Mouse (Mus musculus): ENCODE results near the gene Cntf. TPM values are rescaled to one million over a fixed set of nuclear protein-coding genes. Genes with fewer than 3 reads are reported as not detected.

Cntf gene
- polyA plus RNA-seq, 1 experiment: 2.4 TPM

- no peak for DNase-seq (ENCODE audit: low read depth)
- no peak for TF ChIP-seq CTCF (IDR thresholded peaks at IDR 0.05; ENCODE audit: borderline replicate concordance, extremely low read depth, insufficient read depth, insufficient read length)
- no peak for TF ChIP-seq POLR2A (IDR thresholded peaks at IDR 0.05; ENCODE audit: borderline replicate concordance, extremely low read depth, insufficient read depth, insufficient read length, poor library complexity, severe bottlenecking)
Measured at GRCm38 (mm10) chr19:12796328-12796931, 31.0 kb upstream of the Cntf start.

- DNase-seq (ENCODE audit: low read depth): peak; percentile 100
- TF ChIP-seq POLR2A (IDR thresholded peaks at IDR 0.05; ENCODE audit: borderline replicate concordance, extremely low read depth, insufficient read depth, insufficient read length, poor library complexity, severe bottlenecking) (peak; percentile 51), CTCF (IDR thresholded peaks at IDR 0.05; ENCODE audit: borderline replicate concordance, extremely low read depth, insufficient read depth, insufficient read length) (no peak)
Measured at GRCm38 (mm10) chr19:12795511-12796327, 30.3 kb upstream of the Cntf start, which contains the start of the genes Zfp91 and Lpxn. Zfp91 (minus strand) TSS chr19:12796126. Lpxn (plus strand) TSS chr19:12796193.

DNA sequence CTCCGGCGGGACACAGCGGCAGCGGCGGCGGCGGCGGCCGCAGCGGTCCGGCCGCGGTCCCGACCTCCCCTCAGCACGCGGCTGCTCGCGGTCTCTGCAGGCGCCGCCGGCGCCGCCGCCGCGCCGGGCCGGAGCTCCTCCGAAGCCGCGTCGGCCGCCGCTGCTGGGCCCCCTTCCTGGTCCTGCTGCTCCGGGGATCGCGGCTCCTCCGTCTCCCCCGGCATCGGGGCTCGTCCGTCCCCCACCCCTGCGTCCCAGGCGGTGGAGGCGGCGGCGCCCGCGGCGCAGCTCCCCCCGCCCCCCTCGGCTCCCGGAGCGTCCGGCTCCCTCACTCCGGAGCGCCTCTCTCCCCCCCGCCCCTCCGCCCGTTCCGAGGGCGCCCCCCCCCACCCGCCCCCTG, 29.7 kb upstream of the Cntf start:
- no peak for TF ChIP-seq CTCF (IDR thresholded peaks at IDR 0.05; ENCODE audit: borderline replicate concordance, extremely low read depth, insufficient read depth, insufficient read length)
- peak; percentile 65 for TF ChIP-seq POLR2A (IDR thresholded peaks at IDR 0.05; ENCODE audit: borderline replicate concordance, extremely low read depth, insufficient read depth, insufficient read length, poor library complexity, severe bottlenecking)
- no peak for DNase-seq (ENCODE audit: low read depth)

DNA sequence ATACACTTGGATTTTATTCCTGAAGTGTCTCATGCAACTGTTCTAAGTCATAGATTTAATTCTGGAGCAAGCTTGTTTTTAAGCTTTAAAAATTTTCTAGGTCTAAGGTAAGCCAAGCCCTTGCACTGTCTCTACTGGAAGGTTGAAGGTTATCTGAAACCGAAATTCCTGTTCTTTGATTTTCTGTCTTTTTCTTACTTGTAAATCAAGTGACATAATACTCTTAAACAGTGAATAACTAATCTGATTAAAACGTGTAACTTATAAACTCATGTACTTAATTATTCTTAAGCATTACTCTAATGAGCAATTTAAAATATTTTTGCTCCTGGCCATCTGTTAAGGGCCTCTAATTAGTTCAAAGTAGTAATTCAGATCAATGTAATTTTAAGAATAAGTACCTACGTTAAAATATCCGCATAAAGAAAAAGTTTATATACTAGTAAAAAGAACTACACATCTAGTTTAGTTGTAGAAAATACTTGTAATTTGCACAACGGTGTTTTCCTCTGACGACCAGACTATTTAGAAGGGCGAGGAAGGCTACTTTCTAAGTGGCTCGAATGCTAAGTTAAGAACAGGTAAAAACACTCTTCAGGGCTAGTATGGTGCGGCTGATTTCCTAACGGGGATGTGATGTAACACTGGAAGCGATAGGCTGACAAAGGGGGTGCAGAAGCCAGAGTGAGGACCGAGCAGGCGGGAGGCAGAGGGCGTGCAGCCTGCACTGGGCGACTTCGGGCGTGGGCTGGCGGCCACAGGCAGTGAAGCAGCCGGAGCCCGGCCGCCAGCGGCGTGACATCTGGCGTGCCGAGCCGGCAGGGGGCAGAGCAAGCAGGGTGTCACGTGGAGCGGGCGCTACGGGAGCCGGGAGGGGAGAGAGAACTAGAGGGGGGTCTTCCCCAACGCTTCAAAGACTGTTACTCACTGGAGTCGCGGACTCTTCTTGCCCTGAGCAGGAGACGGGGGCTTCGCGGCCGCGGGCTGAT, 28.9 kb upstream of the Cntf start:
- DNase-seq (ENCODE audit: low read depth): peak; percentile 95
- TF ChIP-seq CTCF (IDR thresholded peaks at IDR 0.05; ENCODE audit: borderline replicate concordance, extremely low read depth, insufficient read depth, insufficient read length) (peak; percentile 68), POLR2A (IDR thresholded peaks at IDR 0.05; ENCODE audit: borderline replicate concordance, extremely low read depth, insufficient read depth, insufficient read length, poor library complexity, severe bottlenecking) (no peak; the same call in 1 of the 2 replicates)

- DNase-seq (ENCODE audit: low read depth): no peak
- no peak for TF ChIP-seq CTCF (IDR thresholded peaks at IDR 0.05; ENCODE audit: borderline replicate concordance, extremely low read depth, insufficient read depth, insufficient read length)
- no peak for TF ChIP-seq POLR2A (IDR thresholded peaks at IDR 0.05; ENCODE audit: borderline replicate concordance, extremely low read depth, insufficient read depth, insufficient read length, poor library complexity, severe bottlenecking)
Measured at GRCm38 (mm10) chr19:12792374-12792773, 26.9 kb upstream of the Cntf start.

DNA sequence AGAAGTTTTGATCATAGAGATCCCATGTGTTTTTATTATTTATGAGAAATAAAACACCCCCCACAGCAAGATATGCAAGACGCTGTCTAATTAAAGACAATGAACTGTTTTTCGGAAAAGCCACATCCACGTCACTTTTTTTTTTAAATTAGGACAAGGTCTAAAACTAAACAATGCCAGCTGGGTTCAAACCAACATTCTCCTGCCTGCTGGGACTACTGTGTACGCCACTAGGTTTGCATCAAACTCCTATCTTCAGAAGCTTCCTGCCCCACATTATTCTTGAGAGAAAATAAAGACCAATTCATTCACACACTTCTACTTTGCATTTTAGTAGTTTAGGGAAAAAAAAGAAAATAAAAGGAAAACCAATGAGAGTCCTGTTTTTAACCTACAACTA, 22.3 kb upstream of the Cntf start:
- TF ChIP-seq POLR2A (IDR thresholded peaks at IDR 0.05; ENCODE audit: borderline replicate concordance, extremely low read depth, insufficient read depth, insufficient read length, poor library complexity, severe bottlenecking) (no peak), CTCF (IDR thresholded peaks at IDR 0.05; ENCODE audit: borderline replicate concordance, extremely low read depth, insufficient read depth, insufficient read length) (no peak)
- no peak for DNase-seq (ENCODE audit: low read depth)

GRCm38 (mm10) chr19:12786803-12787395, 21.5 kb upstream of the Cntf start:
- TF ChIP-seq POLR2A (IDR thresholded peaks at IDR 0.05; ENCODE audit: borderline replicate concordance, extremely low read depth, insufficient read depth, insufficient read length, poor library complexity, severe bottlenecking) (no peak), CTCF (IDR thresholded peaks at IDR 0.05; ENCODE audit: borderline replicate concordance, extremely low read depth, insufficient read depth, insufficient read length) (no peak)
- DNase-seq (ENCODE audit: low read depth): no peak

GRCm38 (mm10) chr19:12780437-12780836, 15.0 kb upstream of the Cntf start:
- TF ChIP-seq CTCF (IDR thresholded peaks at IDR 0.05; ENCODE audit: borderline replicate concordance, extremely low read depth, insufficient read depth, insufficient read length): no peak
- no peak for TF ChIP-seq POLR2A (IDR thresholded peaks at IDR 0.05; ENCODE audit: borderline replicate concordance, extremely low read depth, insufficient read depth, insufficient read length, poor library complexity, severe bottlenecking)
- DNase-seq (ENCODE audit: low read depth): no peak

- no peak for DNase-seq (ENCODE audit: low read depth)
- TF ChIP-seq CTCF (IDR thresholded peaks at IDR 0.05; ENCODE audit: borderline replicate concordance, extremely low read depth, insufficient read depth, insufficient read length) (no peak), POLR2A (IDR thresholded peaks at IDR 0.05; ENCODE audit: borderline replicate concordance, extremely low read depth, insufficient read depth, insufficient read length, poor library complexity, severe bottlenecking) (no peak)
Measured at GRCm38 (mm10) chr19:12770888-12771287, 5.5 kb upstream of the Cntf start.
